Mouse (Mus musculus) liver, embryonic 14.5 days (tissue): Measurements from ENCODE around the gene Ncf2. TPM values are rescaled to one million over a fixed set of nuclear protein-coding genes. Genes with fewer than 3 reads are reported as not detected.

Experiments used
- ATAC-seq: fragments of 200-750 bp; cut with Nextera tagmentation; 2 replicates; pipeline ENCODE4 v1.8.0; 2017; ENCODE audit warnings: moderate number of reproducible peaks, mild to moderate bottlenecking, moderate library complexity; ENCODE audit not compliant: insufficient read depth
- DNase-seq, 3 experiments: peaks; one replicate each; pipeline ENCODE4 v3.0.0-alpha.2; 2012 to 2013; ENCODE audit warnings: low read depth in 3 of 3, low spot score in 3 of 3
- H3K27ac ChIP-seq: fragments of 300-500 bp; sonication (generic); 2 replicates; pipeline ENCODE4 v1.5.1; 2014; ENCODE audit warnings: moderate library complexity, mild to moderate bottlenecking, control low read depth, inconsistent platforms
- H3K27me3 ChIP-seq: fragments of 300-500 bp; sonication (generic); 2 replicates; pipeline ENCODE4 v1.6.1; 2014; ENCODE audit warnings: mild to moderate bottlenecking, low read length, moderate library complexity; ENCODE audit not compliant: control insufficient read depth, insufficient read depth
- H3K36me3 ChIP-seq: fragments of 300-500 bp; sonication (generic); replicated peaks from 2 replicates; pipeline ENCODE4 v1.6.1; 2014; ENCODE audit warnings: low read depth; ENCODE audit not compliant: control insufficient read depth, insufficient read depth
- H3K4me1 ChIP-seq, 2 experiments: fragments of 200-500 bp in 1 of 2; fragments of 300-500 bp in 1 of 2; sonication (generic) in 1 of 2; replicated peaks; 2 replicates each; pipeline ENCODE4 v1.6.1; 2012 to 2014; ENCODE audit warnings: antibody characterized with exemption in 1 of 2, inconsistent platforms in 1 of 2, low read length in 1 of 2; ENCODE audit not compliant: control insufficient read depth in 2 of 2, insufficient read depth in 2 of 2
- H3K4me2 ChIP-seq: fragments of 300-500 bp; sonication (generic); 2 replicates; pipeline ENCODE4 v1.6.1; 2014; ENCODE audit warnings: low read depth, mild to moderate bottlenecking, control low read depth, moderate library complexity
- H3K4me3 ChIP-seq, 2 experiments: fragments of 200-500 bp in 1 of 2; fragments of 300-500 bp in 1 of 2; sonication (generic) in 1 of 2; 2 replicates each; pipeline ENCODE4 v1.5.1; 2012 to 2014; ENCODE audit warnings: low read depth in 2 of 2, low read length in 2 of 2, mild to moderate bottlenecking in 2 of 2, control low read depth in 1 of 2, inconsistent platforms in 1 of 2, moderate library complexity in 1 of 2; ENCODE audit not compliant: insufficient read depth in 1 of 2
- H3K9ac ChIP-seq: fragments of 300-500 bp; sonication (generic); replicated peaks from 2 replicates; pipeline ENCODE4 v1.6.1; 2014; ENCODE audit warnings: mild to moderate bottlenecking, control low read depth, moderate library complexity
- H3K9me3 ChIP-seq: fragments of 300-500 bp; sonication (generic); 2 replicates; pipeline ENCODE4 v1.6.1; 2016; ENCODE audit warnings: low read length, mixed read lengths; ENCODE audit not compliant: control insufficient read depth
- CTCF ChIP-seq: IDR thresholded peaks from 2 replicates; pipeline ENCODE4 v1.5.1; 2016; ENCODE audit warnings: antibody characterized with exemption, low read depth, control low read depth
- EP300 ChIP-seq: IDR thresholded peaks from 2 replicates; pipeline ENCODE4 v1.6.1; 2016; ENCODE audit warnings: antibody characterized with exemption, low read depth
- WGBS: fragments of 180-500 bp; shearing (Covaris S2); extraction: QIAGEN DNeasy Blood & Tissue Kit; methylation state at CpG from one replicate; pipeline ENCODE4 v1.1.7; 2014; ENCODE audit not compliant: insufficient replicate concordance; 5-methylcytosine and 5-hydroxymethylcytosine counted together
- polyA plus RNA-seq, 2 experiments: library from polyadenylated mRNA; depleted of rRNA in 1 of 2; stranded (reverse) in 1 of 2; unstranded in 1 of 2; fragments of >200 nt; fragmentation: Nextera tagmentation in 1 of 2; extraction: Ambion mirVana in 1 of 2; gene quantifications; 2 replicates each; pipeline versions ENCODE4 v1.2.1 to v1.2.3; 2012 to 2014

Gene Ncf2
- polyA plus RNA-seq, 2 experiments, result 7.3 to 7.5 TPM

DNA sequence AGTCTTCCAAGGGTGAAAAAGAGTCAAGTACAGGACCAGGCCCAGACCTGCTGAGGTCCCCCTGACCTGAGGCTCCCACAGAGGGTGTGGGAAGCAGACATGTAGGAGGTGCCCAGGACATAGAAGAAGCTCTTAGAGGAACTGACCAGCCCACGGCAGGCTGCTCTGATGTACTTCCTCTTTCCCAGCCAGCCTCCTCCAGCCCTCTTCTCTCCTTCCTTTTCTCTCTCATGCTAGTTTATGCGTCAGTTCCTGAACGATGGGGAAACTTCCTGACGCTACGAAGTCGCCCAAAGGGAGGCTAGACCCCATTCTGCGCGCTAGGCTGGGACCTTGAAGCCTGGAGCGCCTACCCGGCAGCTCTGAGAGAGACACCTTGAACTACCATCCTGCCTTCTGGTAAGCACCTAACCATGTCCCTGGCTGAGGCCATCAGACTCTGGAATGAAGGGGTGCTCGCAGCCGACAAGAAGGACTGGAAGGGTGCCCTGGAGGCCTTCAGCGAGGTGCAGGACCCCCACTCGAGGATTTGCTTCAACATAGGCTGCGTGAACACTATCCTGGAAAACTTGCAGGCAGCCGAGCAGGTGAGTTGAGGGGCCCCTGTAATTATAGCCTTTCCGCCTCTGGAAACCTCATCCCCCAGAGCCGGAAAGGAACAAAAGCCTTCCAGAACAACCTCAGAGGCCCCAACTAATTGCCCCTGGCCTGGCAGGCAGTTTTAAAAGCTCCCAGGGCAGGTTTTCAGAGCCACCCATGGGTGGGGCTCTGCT, 7.8 kb downstream of the Ncf2 start:
- H3K4me2 ChIP-seq, result peak overlapping the region; percentile 6; the same call in 1 of the 2 replicates
- ATAC-seq (no peak), DNase-seq (no peak)
- no peak overlapping the region for H3K27ac ChIP-seq
- H3K36me3 ChIP-seq, result no peaks in the 10 kb centered on the region
- H3K4me1 ChIP-seq, result peaks cover 0 to 2% of the 10 kb centered on the region in 2 experiments; a peak in 1 of 4 replicates
- no peaks in the 10 kb centered on the region for H3K9me3 ChIP-seq
- H3K27me3 ChIP-seq, result no peaks in the 10 kb centered on the region
- 18% methylated on average over 18 of the region's 18 CpGs for WGBS
- peak overlapping the region; percentile 17 to 31; a peak in 3 of 4 replicates for H3K4me3 ChIP-seq
- no peak overlapping the region for H3K9ac ChIP-seq
- TF ChIP-seq EP300, result no peak
- TF ChIP-seq CTCF, result no peak

DNA sequence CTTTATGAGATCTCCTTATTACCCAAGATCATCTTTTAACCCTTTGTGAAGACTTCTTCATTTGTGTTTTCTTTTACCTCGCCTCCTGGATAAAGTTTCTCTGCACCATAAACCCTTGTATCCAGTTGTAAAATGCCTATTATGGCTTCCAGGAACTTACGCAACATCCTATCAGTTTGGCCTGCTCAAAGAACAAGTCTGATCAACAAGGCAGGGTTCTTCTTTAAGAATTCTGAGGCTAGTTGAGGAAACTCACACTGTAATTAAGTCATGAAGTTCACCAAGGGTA, 8.3 kb downstream of the Ncf2 start:
- H3K9ac ChIP-seq, result no peak overlapping the region
- no peak for TF ChIP-seq CTCF
- TF ChIP-seq EP300, result no peak
- 45% methylated on average over 2 of the region's 2 CpGs for WGBS
- no peak overlapping the region for H3K27ac ChIP-seq
- peak overlapping the region; percentile 17 to 31; a peak in 3 of 4 replicates for H3K4me3 ChIP-seq
- DNase-seq (no peak), ATAC-seq (no peak)
- no peaks in the 10 kb centered on the region for H3K27me3 ChIP-seq
- H3K36me3 ChIP-seq, result no peaks in the 10 kb centered on the region
- H3K4me1 ChIP-seq, result peaks cover 0 to 2% of the 10 kb centered on the region in 2 experiments; a peak in 1 of 4 replicates
- no peaks in the 10 kb centered on the region for H3K9me3 ChIP-seq
- H3K4me2 ChIP-seq, result peak overlapping the region; percentile 6; the same call in 1 of the 2 replicates

DNA sequence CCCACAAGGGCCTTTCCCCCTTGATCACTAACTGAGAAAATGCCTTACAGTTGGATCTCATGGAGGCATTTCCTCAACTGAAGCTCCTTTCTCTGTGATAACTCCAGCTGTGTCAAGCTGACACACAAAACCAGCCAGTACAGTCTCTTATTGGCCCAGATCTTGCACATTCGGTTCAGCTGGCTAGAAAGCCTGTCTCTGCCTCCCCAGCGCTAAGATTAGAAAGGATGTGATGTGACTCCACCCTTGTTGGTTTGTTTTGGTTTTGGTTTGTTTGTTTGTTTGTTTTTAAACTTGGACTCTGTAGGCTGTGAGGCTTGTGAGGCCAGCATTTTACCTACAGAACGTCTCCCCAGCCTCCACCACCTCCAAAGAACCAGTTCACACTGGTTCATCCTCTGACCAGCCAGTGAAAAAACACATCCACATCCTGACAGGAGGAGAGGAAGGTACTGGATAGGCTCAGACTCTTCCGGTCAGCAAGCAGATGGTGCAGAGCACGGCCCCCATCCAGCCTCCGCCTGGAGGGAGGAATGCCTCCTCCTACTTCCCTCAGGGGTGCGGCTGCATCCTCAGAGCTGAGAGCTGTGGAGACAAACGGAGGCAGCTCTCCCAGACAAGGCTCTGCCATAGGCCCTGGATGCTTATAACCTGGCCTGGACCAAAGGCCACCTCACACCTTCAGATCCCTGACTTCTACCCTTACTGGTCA, 9.7 kb downstream of the Ncf2 start:
- Histone ChIP-seq H3K36me3 (no peaks in the 10 kb centered on the region), H3K4me1 (peaks cover 0 to 2% of the 10 kb centered on the region in 2 experiments; a peak in 1 of 4 replicates), H3K27me3 (no peaks in the 10 kb centered on the region), H3K9me3 (no peaks in the 10 kb centered on the region), H3K9ac (no peak overlapping the region), H3K27ac (no peak overlapping the region), H3K4me2 (no peak overlapping the region), H3K4me3 (no peak overlapping the region)
- 44% methylated on average over 8 of the region's 8 CpGs for WGBS
- TF ChIP-seq CTCF, result no peak
- TF ChIP-seq EP300, result no peak
- DNase-seq, result no peak
- ATAC-seq, result no peak

DNA sequence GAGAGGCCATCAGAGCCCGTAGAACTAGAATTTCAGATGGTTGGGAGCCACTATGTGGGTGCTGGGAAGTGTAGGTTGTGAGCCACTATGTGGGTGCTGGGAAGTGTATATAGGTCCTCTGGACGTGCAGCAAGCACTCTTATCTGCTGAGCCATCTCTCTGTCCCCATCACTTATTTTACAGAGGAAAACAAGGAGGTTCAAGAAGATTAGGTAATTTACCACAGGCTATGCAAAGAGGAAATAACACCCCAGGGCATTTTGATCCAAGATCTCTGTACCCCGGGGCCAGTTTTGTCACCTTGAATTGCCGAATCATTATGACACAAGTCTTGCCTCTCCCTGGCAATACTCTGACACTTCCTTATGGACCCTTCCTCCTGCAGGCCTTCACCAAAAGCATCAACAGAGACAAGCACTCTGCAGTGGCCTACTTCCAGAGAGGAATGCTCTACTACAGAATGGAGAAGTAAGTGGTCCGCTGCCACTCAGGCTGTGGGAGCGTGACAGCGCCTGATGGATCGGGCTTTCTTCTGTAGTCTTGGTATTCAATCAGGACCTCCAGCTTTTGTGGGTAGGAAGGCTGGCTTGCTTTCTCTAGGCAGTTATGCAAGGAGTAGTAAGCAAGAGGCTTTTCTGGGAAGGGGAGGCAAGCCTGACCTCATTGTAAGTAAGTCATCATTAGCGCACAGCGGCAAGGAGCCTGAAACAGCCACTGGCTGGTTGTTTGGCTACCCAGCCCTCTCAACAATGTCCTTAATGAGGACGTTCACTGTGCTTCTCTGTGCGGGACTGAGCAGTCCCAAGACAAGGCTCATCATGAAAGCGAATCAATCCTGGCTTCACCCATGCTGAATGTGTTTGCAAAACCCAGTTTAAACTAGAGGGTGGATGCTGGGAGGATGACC, 10.8 kb downstream of the Ncf2 start:
- no peak for ATAC-seq
- WGBS, result 62% methylated on average over 13 of the region's 13 CpGs

More for the DNA sequence above, 10.8 kb downstream of the Ncf2 start:
- H3K27ac ChIP-seq, result no peak overlapping the region
- no peak for DNase-seq
- no peaks in the 10 kb centered on the region for H3K36me3 ChIP-seq
- H3K27me3 ChIP-seq, result no peaks in the 10 kb centered on the region
- no peaks in the 10 kb centered on the region for H3K9me3 ChIP-seq
- H3K4me3 ChIP-seq, result no peak overlapping the region
- no peak overlapping the region for H3K4me2 ChIP-seq
- H3K9ac ChIP-seq, result no peak overlapping the region
- no peak for TF ChIP-seq CTCF
- no peak for TF ChIP-seq EP300
- H3K4me1 ChIP-seq, result no peaks in the 10 kb centered on the region
